Mouse (Mus musculus): ENCODE results near the gene Glb1l3.

Glb1l3 gene

GRCm38 (mm10) chr9:26860751-26861150 lies at the start of gene Glb1l3:
Gene Glb1l3 (minus strand): TSS chr9:26860890.
- no peak for TF ChIP-seq GATA4 (IDR thresholded peaks at IDR 0.05; ENCODE audit: insufficient replicate concordance, low read length)

- TF ChIP-seq GATA4 (IDR thresholded peaks at IDR 0.05; ENCODE audit: insufficient replicate concordance, low read length), result no peak
Observed at GRCm38 (mm10) chr9:26831089-26831488, 29.6 kb downstream of the Glb1l3 start.

GRCm38 (mm10) chr9:26819942-26820341 lies 40.7 kb downstream of the Glb1l3 start:
- TF ChIP-seq GATA4 (IDR thresholded peaks at IDR 0.05; ENCODE audit: insufficient replicate concordance, low read length), result no peak

DNA sequence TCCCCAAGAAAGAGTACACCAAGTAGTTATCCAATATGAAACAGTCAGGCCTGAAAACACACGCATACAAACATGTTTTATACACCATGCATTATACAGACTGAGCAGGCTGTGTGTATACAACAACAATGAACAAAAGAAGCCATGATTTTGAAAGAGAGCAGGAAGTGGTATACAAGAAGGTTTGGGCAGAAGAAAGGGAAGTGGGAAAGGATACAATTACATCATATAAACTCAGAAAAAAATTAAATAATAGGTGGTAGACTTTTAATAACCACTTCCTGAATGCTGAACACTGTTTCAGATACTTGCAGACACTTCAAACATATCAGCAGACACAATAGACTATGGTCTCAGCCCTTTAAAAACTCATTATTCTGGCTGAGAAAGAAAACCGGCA lies 52.0 kb downstream of the Glb1l3 start:
- TF ChIP-seq GATA4 (IDR thresholded peaks at IDR 0.05; ENCODE audit: insufficient replicate concordance, low read length), result no peak

- TF ChIP-seq GATA4 (IDR thresholded peaks at IDR 0.05; ENCODE audit: insufficient replicate concordance, low read length), result no peak
Observed at GRCm38 (mm10) chr9:26805935-26806666, 54.6 kb downstream of the Glb1l3 start, which contains the start of gene Glb1l2. Gene Glb1l2 (minus strand): TSS chr9:26806468.

DNA sequence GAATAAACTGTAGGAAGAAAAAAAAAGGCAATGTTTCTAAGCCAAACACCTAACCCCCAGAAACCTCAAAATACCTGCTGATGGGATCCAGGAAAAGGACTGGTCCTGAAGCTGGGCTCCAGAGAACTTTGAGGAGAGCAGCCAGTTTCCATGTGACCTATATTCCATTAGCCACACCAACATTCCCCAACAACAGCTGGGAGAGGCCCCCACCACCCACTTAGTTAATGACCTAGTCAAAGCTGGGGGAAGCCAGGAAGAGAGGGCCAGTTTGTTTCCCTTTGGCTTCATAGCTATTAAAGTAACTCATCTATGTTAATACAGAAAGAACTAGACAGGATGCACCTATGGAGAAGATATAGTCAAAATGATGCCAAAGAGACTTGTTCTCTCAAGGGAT lies 56.4 kb downstream of the Glb1l3 start:
- TF ChIP-seq GATA4 (IDR thresholded peaks at IDR 0.05; ENCODE audit: insufficient replicate concordance, low read length), result no peak

- no peak for TF ChIP-seq GATA4 (IDR thresholded peaks at IDR 0.05; ENCODE audit: insufficient replicate concordance, low read length)
Observed at GRCm38 (mm10) chr9:26800357-26800756, 60.3 kb downstream of the Glb1l3 start.

- no peak for TF ChIP-seq GATA4 (IDR thresholded peaks at IDR 0.05; ENCODE audit: insufficient replicate concordance, low read length)
Observed at GRCm38 (mm10) chr9:26798731-26799130, 62.0 kb downstream of the Glb1l3 start.

- TF ChIP-seq GATA4 (IDR thresholded peaks at IDR 0.05; ENCODE audit: insufficient replicate concordance, low read length), result no peak
Observed at GRCm38 (mm10) chr9:26798205-26798604, 62.5 kb downstream of the Glb1l3 start.

GRCm38 (mm10) chr9:26792829-26793228 lies 67.9 kb downstream of the Glb1l3 start:
- TF ChIP-seq GATA4 (IDR thresholded peaks at IDR 0.05; ENCODE audit: insufficient replicate concordance, low read length), result no peak

- no peak for TF ChIP-seq GATA4 (IDR thresholded peaks at IDR 0.05; ENCODE audit: insufficient replicate concordance, low read length)
Observed at GRCm38 (mm10) chr9:26783414-26783975, 77.2 kb downstream of the Glb1l3 start.

- no peak for TF ChIP-seq GATA4 (IDR thresholded peaks at IDR 0.05; ENCODE audit: insufficient replicate concordance, low read length)
Observed at GRCm38 (mm10) chr9:26778421-26778820, 82.3 kb downstream of the Glb1l3 start.

GRCm38 (mm10) chr9:26776122-26776902 lies 84.4 kb downstream of the Glb1l3 start:
- no peak for TF ChIP-seq GATA4 (IDR thresholded peaks at IDR 0.05; ENCODE audit: insufficient replicate concordance, low read length)

GRCm38 (mm10) chr9:26775700-26776099 lies 85.0 kb downstream of the Glb1l3 start:
- no peak for TF ChIP-seq GATA4 (IDR thresholded peaks at IDR 0.05; ENCODE audit: insufficient replicate concordance, low read length)

DNA sequence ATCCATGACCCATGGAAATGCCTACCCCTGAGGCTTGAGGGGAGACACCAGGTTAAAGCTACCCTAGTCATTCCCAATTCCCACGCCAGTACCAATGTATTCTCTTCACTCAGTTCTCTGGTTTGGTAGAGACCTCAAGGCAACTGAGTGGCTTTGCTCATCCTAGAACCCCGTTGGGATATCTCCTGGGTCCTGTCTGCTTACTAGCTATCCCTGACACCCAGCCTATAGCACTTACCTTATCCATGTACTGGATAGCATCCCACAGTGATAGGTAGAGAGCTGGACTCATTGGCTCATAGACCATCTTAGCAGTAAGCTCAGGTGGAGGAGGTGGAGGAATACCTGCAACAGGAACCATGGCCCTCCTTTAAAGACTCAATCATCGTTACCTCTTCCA lies 92.5 kb downstream of the Glb1l3 start:
- TF ChIP-seq GATA4 (IDR thresholded peaks at IDR 0.05; ENCODE audit: insufficient replicate concordance, low read length), result no peak

All from liver, adult (tissue).